Comparison of ENCODE assay signal across 8 mouse cellular contexts in the genomic region with DNA sequence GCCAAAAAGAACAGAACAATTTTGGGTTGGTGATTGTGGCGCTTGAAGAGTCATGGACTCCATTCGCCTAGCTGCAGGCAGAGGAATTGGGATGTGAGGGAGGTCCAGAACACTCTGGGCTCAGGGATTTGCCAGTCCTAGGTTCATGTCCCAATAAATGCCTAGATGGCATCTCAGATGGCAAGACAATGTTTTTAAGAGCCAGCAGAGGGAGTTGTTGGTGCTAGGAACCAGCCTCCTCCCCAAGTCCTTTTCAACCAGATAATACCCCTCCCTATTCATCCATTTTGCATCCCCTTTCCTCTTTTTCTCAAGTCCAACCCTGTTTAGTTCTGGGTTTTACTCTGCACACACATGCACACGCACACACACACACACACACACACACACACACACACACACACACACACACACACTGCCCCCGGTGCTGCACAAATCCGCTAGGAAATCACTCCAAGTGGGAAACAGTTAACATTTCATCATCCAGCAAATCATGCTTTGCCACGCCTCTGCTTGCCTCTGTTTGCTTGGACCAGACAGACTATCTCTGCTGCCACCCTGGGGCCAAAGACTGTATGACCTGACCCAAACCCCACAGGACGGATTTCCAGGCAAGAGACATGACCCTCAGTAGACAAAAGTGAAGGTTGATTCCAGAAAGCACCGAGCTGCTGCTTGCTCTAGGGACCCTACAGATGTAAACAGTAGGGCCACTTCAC. TPM values are rescaled to one million over a fixed set of nuclear protein-coding genes. Genes with fewer than 3 reads are reported as not detected.
A peak's percentile ranks its signal among the peaks of the same experiment; 100 is the strongest.
DNase-seq lines count a peak whose midpoint lies in the region; ATAC-seq lines count a peak whose summit lies in the region.

No protein-coding gene starts in this region.

- 38% methylated on average over 7 of the region's 8 CpGs for WGBS in hindbrain, embryonic 13.5 days

- H3K27me3 ChIP-seq in hindbrain, embryonic 13.5 days: no peaks in the 10 kb centered on the region

- H3K36me3 ChIP-seq in hindbrain, embryonic 13.5 days: no peaks in the 10 kb centered on the region

- H3K9ac ChIP-seq in hindbrain, embryonic 13.5 days: peak overlapping the region; percentile 61; the same call in 1 of the 2 replicates

- peaks cover 5% of the 10 kb centered on the region; the same call in 1 of the 2 replicates for H3K4me1 ChIP-seq in hindbrain, embryonic 13.5 days (replicated peaks)

- peak overlapping the region; percentile 80 for H3K27ac ChIP-seq in hindbrain, embryonic 13.5 days

- peak; percentile 77 for DNase-seq in NIH3T3 (ENCODE audit: low read depth)
- DNase-seq in cerebellum, adult 8-10 months: peak; percentile 61
- DNase-seq in frontal cortex, postnatal 10 days (ENCODE audit: low spot score in 2 of 2): peak; percentile 27 to 43
- peak; percentile 33 to 49 for DNase-seq in layer of hippocampus, postnatal 14 days (ENCODE audit: low spot score in 2 of 2)
- peak; percentile 58 for DNase-seq in lung, postnatal 25 days (ENCODE audit: low spot score)
- peak; percentile 29 to 45 for DNase-seq in right cerebral cortex, adult 2 months (ENCODE audit: low spot score in 2 of 2)

- H3K4me2 ChIP-seq in hindbrain, embryonic 13.5 days: peak overlapping the region; percentile 46

- no peaks in the 10 kb centered on the region for H3K9me3 ChIP-seq in hindbrain, embryonic 13.5 days

- peak overlapping the region; percentile 23 for H3K4me3 ChIP-seq in hindbrain, embryonic 13.5 days

- peak; percentile 54 for ATAC-seq in hindbrain, embryonic 13.5 days (ENCODE audit: low FRiP score)
- ATAC-seq in erythroid progenitor cell, adult 5-6 weeks (replicated peaks; ENCODE audit: low FRiP score, poor library complexity, severe bottlenecking): no peak

RNA-seq across cellular contexts. Expression of gene Araf, which starts 22.3 kb away (rescaled TPM):
- polyA plus RNA-seq in hindbrain, embryonic 13.5 days (2015; fragmentation: Nextera tagmentation; extraction: Ambion mirVana): 281 and 285 TPM in 2 replicates
- total RNA-seq in layer of hippocampus, postnatal 14 days (2021): 100 to 1,000 TPM; 195 to 200 TPM
- 33.5 and 35.7 TPM in 2 replicates for total RNA-seq in erythroid progenitor cell, adult 5-6 weeks (2015; ENCODE audit: low replicate concordance)
- 14.0 and 16.5 TPM in 2 replicates for total RNA-seq in erythroid progenitor cell, adult 5-6 weeks (2017; ENCODE audit: low replicate concordance)

RNA-seq across cellular contexts. Expression of gene Timp1, which starts 50.1 kb away (rescaled TPM):
- 4.9 and 5.0 TPM in 2 replicates for polyA plus RNA-seq in hindbrain, embryonic 13.5 days (2015; fragmentation: Nextera tagmentation; extraction: Ambion mirVana)
- under 1 TPM in 1 of 2 experiments, not detected in 1; 0.41 TPM for total RNA-seq in layer of hippocampus, postnatal 14 days (2021)
- not detected in 2 replicates for total RNA-seq in erythroid progenitor cell, adult 5-6 weeks (2015; ENCODE audit: low replicate concordance)
- total RNA-seq in erythroid progenitor cell, adult 5-6 weeks (2017; ENCODE audit: low replicate concordance): not detected in 2 replicates

Comparison
In these comparisons a context has a peak if more than half of its experiments do, and no peak if none do; other contexts are left out.
1. RNA of gene Araf, which starts 22.3 kb away (total RNA-seq): 195 to 200 TPM in layer of hippocampus, postnatal 14 days; 14.0 to 35.7 TPM in erythroid progenitor cell, adult 5-6 weeks; every median in the first group is over 4 times any median in the second.
2. Peak in every context shown above with its lines, with median percentiles within 50 percentile points of each other: DNase-seq.